Mouse (Mus musculus) lung, adult 2 months (tissue): ENCODE data around the gene C1ql4.

Source experiments
- CTCF ChIP-seq: fragments of 200-500 bp; IDR thresholded peaks from 2 replicates; pipeline ENCODE4 v1.5.1; 2011; ENCODE audit warnings: mild to moderate bottlenecking, low read length, control low read depth; ENCODE audit not compliant: insufficient read depth
- POLR2A ChIP-seq: fragments of 200-500 bp; IDR thresholded peaks from 2 replicates; pipeline ENCODE4 v1.6.1; 2011; ENCODE audit warnings: low read depth, mild to moderate bottlenecking, control low read depth, low read length, borderline replicate concordance; ENCODE audit errors: extremely low read depth

DNA sequence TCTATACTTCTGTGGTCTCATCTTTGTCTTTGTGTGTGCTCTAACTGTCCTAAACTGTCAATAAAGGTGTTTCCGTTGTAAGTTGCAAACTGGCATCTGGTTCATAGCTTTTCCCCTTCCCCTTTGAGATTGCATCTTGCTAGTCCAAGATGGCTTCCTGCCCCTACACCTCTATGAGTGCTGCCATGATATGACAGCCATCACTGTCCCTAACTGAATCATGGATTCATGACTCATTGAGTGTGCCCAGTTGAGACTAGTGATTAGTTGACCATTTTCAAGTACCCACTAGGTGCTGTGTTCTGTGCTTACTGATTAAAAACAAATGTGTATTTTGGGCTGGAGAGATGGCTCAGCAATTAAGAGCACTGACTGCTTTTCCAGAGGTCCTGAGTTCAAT, 49.6 kb downstream of the C1ql4 start:
- TF ChIP-seq CTCF: no peak
- TF ChIP-seq POLR2A: no peak
